In the genomic region with DNA sequence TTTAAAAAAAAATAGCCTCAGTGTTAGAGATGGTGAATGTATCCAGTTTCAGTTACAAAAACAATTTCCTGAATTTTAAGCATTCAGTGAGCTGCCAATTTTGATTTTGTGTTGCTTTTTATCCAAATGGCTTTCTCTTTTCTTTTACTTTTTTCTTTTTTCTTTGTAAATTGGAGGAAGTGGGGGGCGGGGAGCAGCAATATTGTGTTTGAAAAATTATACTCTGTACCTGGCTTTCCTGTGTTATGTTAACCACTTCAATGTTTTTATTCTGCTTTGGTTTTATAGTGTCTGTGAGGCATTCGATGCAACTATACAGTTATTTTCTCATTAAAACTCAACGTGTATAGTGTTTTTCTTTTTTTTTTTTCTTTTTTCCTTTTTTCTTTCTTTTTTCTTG, we compare ENCODE assay signal across 12 mouse cellular contexts. TPM values are rescaled to one million over a fixed set of nuclear protein-coding genes. Genes with fewer than 3 reads are reported as not detected.
"Had no signal": no experiment of that assay in that cellular context is flagged by ENCODE, and none has a peak within 500 bp of the region (broad histone marks: within the 10 kb centered on the region; RNA-seq: fewer than 3 reads in every experiment).

No protein-coding gene starts in this region.

- ATAC-seq: liver, embryonic 12.5 days had no signal

- DNase-seq: kidney, adult 11 months; kidney, adult 9 months; kidney, postnatal 10 days; kidney, postnatal 4 days; lung, embryonic 14.5 days; lung, postnatal 10 days; lung, postnatal 4 days; midbrain, embryonic 14.5 days; right cerebral cortex, postnatal 4 days; spleen, adult 18-20 months had no signal

RNA-seq across cellular contexts. Expression of a gene that starts 19.5 kb away (rescaled TPM):
- total RNA-seq: neutrophil, adult 5-6 weeks had no signal
